Mouse (Mus musculus): ENCODE measurements around the gene Atmin.

DNA sequence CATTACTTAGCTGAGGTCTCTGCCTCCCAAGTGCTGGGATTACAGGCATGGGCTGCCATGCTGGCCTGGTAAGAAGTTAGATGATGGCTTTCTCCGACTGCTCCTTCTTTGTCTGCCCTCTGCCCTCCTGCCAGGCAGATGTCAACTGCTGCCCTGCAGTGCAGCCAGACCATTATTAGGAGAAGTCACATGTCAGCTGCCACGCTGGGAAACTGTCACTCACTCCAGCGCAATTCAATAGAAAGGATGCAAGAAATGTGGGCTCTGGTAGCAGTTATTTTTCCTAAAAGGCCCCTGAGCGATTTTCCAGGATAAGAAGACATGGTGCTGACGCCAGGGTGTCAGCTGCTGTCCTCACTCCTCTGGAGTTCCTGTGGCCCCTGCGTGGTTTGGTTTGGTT lies 7.7 kb upstream of the Atmin start:
- TF ChIP-seq CTCF (IDR thresholded peaks at IDR 0.05; ENCODE audit: borderline replicate concordance, extremely low read depth, insufficient read depth, insufficient read length), result no peak
- no peak for TF ChIP-seq POLR2A (IDR thresholded peaks at IDR 0.05; ENCODE audit: borderline replicate concordance, extremely low read depth, insufficient read depth, insufficient read length, poor library complexity, severe bottlenecking)
